Mouse (Mus musculus): ENCODE measurements around the gene Nlgn2. TPM values are rescaled to one million over a fixed set of nuclear protein-coding genes. Genes with fewer than 3 reads are reported as not detected.

Gene Nlgn2
- total and polyA plus RNA-seq, 3 experiments = 0.20 to 1.3 (median 1.1) TPM

Other genes with a start within 250 kb of the Nlgn2 start
Only the 20 nearest of the 42 such genes appear.
- gene Polr2a, start 79.1 kb downstream of the Nlgn2 start, total RNA-seq (2012; rRNA removed) = 44.5 and 45.0 TPM in 2 replicates
- gene Polr2a, start 79.1 kb downstream of the Nlgn2 start, total RNA-seq (2014; rRNA removed) = 10.3 and 14.8 TPM in 2 replicates
- 137 and 162 TPM in 2 replicates for gene Polr2a, start 79.1 kb downstream of the Nlgn2 start, polyA plus RNA-seq (2012; ENCODE audit: insufficient read length, low read depth)
- not detected in 2 replicates for gene Slc35g3, start 75.8 kb downstream of the Nlgn2 start, total RNA-seq (2012; rRNA removed)
- not detected in 2 replicates for gene Slc35g3, start 75.8 kb downstream of the Nlgn2 start, total RNA-seq (2014; rRNA removed)
- gene Slc35g3, start 75.8 kb downstream of the Nlgn2 start, polyA plus RNA-seq (2012; ENCODE audit: insufficient read length, low read depth) = not detected in 2 replicates
- gene Zbtb4, start 71.9 kb downstream of the Nlgn2 start, total RNA-seq (2012; rRNA removed) = 3.4 TPM in 2 replicates
- 0.75 and 0.77 TPM in 2 replicates for gene Zbtb4, start 71.9 kb downstream of the Nlgn2 start, total RNA-seq (2014; rRNA removed)
- gene Zbtb4, start 71.9 kb downstream of the Nlgn2 start, polyA plus RNA-seq (2012; ENCODE audit: insufficient read length, low read depth) = 2.3 and 3.0 TPM in 2 replicates
- 2.1 and 2.2 TPM in 2 replicates for gene Chrnb1, start 41.8 kb downstream of the Nlgn2 start, total RNA-seq (2012; rRNA removed)
- gene Chrnb1, start 41.8 kb downstream of the Nlgn2 start, total RNA-seq (2014; rRNA removed) = 1.9 TPM in 2 replicates
- 5.9 and 6.6 TPM in 2 replicates for gene Chrnb1, start 41.8 kb downstream of the Nlgn2 start, polyA plus RNA-seq (2012; ENCODE audit: insufficient read length, low read depth)
- 0.92 and 0.93 TPM in 2 replicates for gene Fgf11, start 35.9 kb downstream of the Nlgn2 start, total RNA-seq (2012; rRNA removed)
- gene Fgf11, start 35.9 kb downstream of the Nlgn2 start, total RNA-seq (2014; rRNA removed) = 1.6 and 1.8 TPM in 2 replicates
- 3.7 and 3.9 TPM in 2 replicates for gene Fgf11, start 35.9 kb downstream of the Nlgn2 start, polyA plus RNA-seq (2012; ENCODE audit: insufficient read length, low read depth)
- gene Tmem102, start 32.2 kb downstream of the Nlgn2 start, total RNA-seq (2012; rRNA removed) = 0.08 TPM in 2 replicates
- gene Tmem102, start 32.2 kb downstream of the Nlgn2 start, total RNA-seq (2014; rRNA removed) = not detected in 2 replicates
- 0.16 TPM in 1 of 2 replicates, not detected in the other for gene Tmem102, start 32.2 kb downstream of the Nlgn2 start, polyA plus RNA-seq (2012; ENCODE audit: insufficient read length, low read depth)
- gene Gm39566, start 22.5 kb downstream of the Nlgn2 start, total RNA-seq (2012; rRNA removed) = not detected in 2 replicates
- not detected in 2 replicates for gene Gm39566, start 22.5 kb downstream of the Nlgn2 start, total RNA-seq (2014; rRNA removed)
- not detected in 2 replicates for gene Gm39566, start 22.5 kb downstream of the Nlgn2 start, polyA plus RNA-seq (2012; ENCODE audit: insufficient read length, low read depth)
- not detected in 2 replicates for gene Spem2, start 19.3 kb downstream of the Nlgn2 start, total RNA-seq (2012; rRNA removed)
- gene Spem2, start 19.3 kb downstream of the Nlgn2 start, total RNA-seq (2014; rRNA removed) = not detected in 2 replicates
- gene Spem2, start 19.3 kb downstream of the Nlgn2 start, polyA plus RNA-seq (2012; ENCODE audit: insufficient read length, low read depth) = not detected in 2 replicates
- not detected in 2 replicates for gene Spem1, start 15.6 kb downstream of the Nlgn2 start, total RNA-seq (2012; rRNA removed)
- not detected in 2 replicates for gene Spem1, start 15.6 kb downstream of the Nlgn2 start, total RNA-seq (2014; rRNA removed)
- gene Spem1, start 15.6 kb downstream of the Nlgn2 start, polyA plus RNA-seq (2012; ENCODE audit: insufficient read length, low read depth) = not detected in 2 replicates
- 203 and 206 TPM in 2 replicates for gene Tmem256, start 730 bp upstream of the Nlgn2 start, total RNA-seq (2012; rRNA removed)
- 262 and 327 TPM in 2 replicates for gene Tmem256, start 730 bp upstream of the Nlgn2 start, total RNA-seq (2014; rRNA removed)
- gene Tmem256, start 730 bp upstream of the Nlgn2 start, polyA plus RNA-seq (2012; ENCODE audit: insufficient read length, low read depth) = 185 and 218 TPM in 2 replicates
- gene Plscr3, start 8.6 kb upstream of the Nlgn2 start, total RNA-seq (2012; rRNA removed) = 2.4 and 2.9 TPM in 2 replicates
- gene Plscr3, start 8.6 kb upstream of the Nlgn2 start, total RNA-seq (2014; rRNA removed) = 2.0 and 2.5 TPM in 2 replicates
- gene Plscr3, start 8.6 kb upstream of the Nlgn2 start, polyA plus RNA-seq (2012; ENCODE audit: insufficient read length, low read depth) = 12.5 and 15.3 TPM in 2 replicates
- 0.13 TPM in 1 of 2 replicates, not detected in the other for gene Tnk1, start 20.9 kb upstream of the Nlgn2 start, total RNA-seq (2012; rRNA removed)
- not detected in 2 replicates for gene Tnk1, start 20.9 kb upstream of the Nlgn2 start, total RNA-seq (2014; rRNA removed)
- gene Tnk1, start 20.9 kb upstream of the Nlgn2 start, polyA plus RNA-seq (2012; ENCODE audit: insufficient read length, low read depth) = 0.22 and 0.30 TPM in 2 replicates
- not detected in 2 replicates for gene Tmem95, start 40.2 kb upstream of the Nlgn2 start, total RNA-seq (2012; rRNA removed)
- not detected in 2 replicates for gene Tmem95, start 40.2 kb upstream of the Nlgn2 start, total RNA-seq (2014; rRNA removed)
- not detected in 2 replicates for gene Tmem95, start 40.2 kb upstream of the Nlgn2 start, polyA plus RNA-seq (2012; ENCODE audit: insufficient read length, low read depth)
- gene Kctd11, start 43.6 kb upstream of the Nlgn2 start, total RNA-seq (2012; rRNA removed) = 3.3 and 3.9 TPM in 2 replicates
- gene Kctd11, start 43.6 kb upstream of the Nlgn2 start, total RNA-seq (2014; rRNA removed) = 1.3 and 1.8 TPM in 2 replicates
- 1.5 and 2.1 TPM in 2 replicates for gene Kctd11, start 43.6 kb upstream of the Nlgn2 start, polyA plus RNA-seq (2012; ENCODE audit: insufficient read length, low read depth)
- gene Acap1, start 57.8 kb upstream of the Nlgn2 start, total RNA-seq (2012; rRNA removed) = 38.9 and 39.6 TPM in 2 replicates
- 58.2 and 66.2 TPM in 2 replicates for gene Acap1, start 57.8 kb upstream of the Nlgn2 start, total RNA-seq (2014; rRNA removed)
- gene Acap1, start 57.8 kb upstream of the Nlgn2 start, polyA plus RNA-seq (2012; ENCODE audit: insufficient read length, low read depth) = 66.7 and 70.9 TPM in 2 replicates
- 0.34 and 0.59 TPM in 2 replicates for gene 2810408A11Rik, start 63.2 kb upstream of the Nlgn2 start, total RNA-seq (2012; rRNA removed)
- 0.35 and 0.86 TPM in 2 replicates for gene 2810408A11Rik, start 63.2 kb upstream of the Nlgn2 start, total RNA-seq (2014; rRNA removed)
- gene 2810408A11Rik, start 63.2 kb upstream of the Nlgn2 start, polyA plus RNA-seq (2012; ENCODE audit: insufficient read length, low read depth) = 0.33 and 0.41 TPM in 2 replicates
- gene Neurl4, start 63.3 kb upstream of the Nlgn2 start, total RNA-seq (2012; rRNA removed) = 51.0 and 56.1 TPM in 2 replicates
- gene Neurl4, start 63.3 kb upstream of the Nlgn2 start, total RNA-seq (2014; rRNA removed) = 21.4 and 22.9 TPM in 2 replicates
- 40.1 and 46.2 TPM in 2 replicates for gene Neurl4, start 63.3 kb upstream of the Nlgn2 start, polyA plus RNA-seq (2012; ENCODE audit: insufficient read length, low read depth)
- 29.4 and 35.9 TPM in 2 replicates for gene Gps2, start 76.1 kb upstream of the Nlgn2 start, total RNA-seq (2012; rRNA removed)
- gene Gps2, start 76.1 kb upstream of the Nlgn2 start, total RNA-seq (2014; rRNA removed) = 25.0 and 27.4 TPM in 2 replicates
- gene Gps2, start 76.1 kb upstream of the Nlgn2 start, polyA plus RNA-seq (2012; ENCODE audit: insufficient read length, low read depth) = 69.2 and 73.6 TPM in 2 replicates
- gene Eif5a, start 84.2 kb upstream of the Nlgn2 start, total RNA-seq (2012; rRNA removed) = 1,419 and 1,651 TPM in 2 replicates
- gene Eif5a, start 84.2 kb upstream of the Nlgn2 start, total RNA-seq (2014; rRNA removed) = 2,535 and 2,729 TPM in 2 replicates
- gene Eif5a, start 84.2 kb upstream of the Nlgn2 start, polyA plus RNA-seq (2012; ENCODE audit: insufficient read length, low read depth) = 3,314 and 3,421 TPM in 2 replicates
- 0.25 TPM in 1 of 2 replicates, not detected in the other for gene Ybx2, start 98.0 kb upstream of the Nlgn2 start, total RNA-seq (2012; rRNA removed)
- gene Ybx2, start 98.0 kb upstream of the Nlgn2 start, total RNA-seq (2014; rRNA removed) = not detected in 2 replicates
- 0.39 TPM in 1 of 2 replicates, not detected in the other for gene Ybx2, start 98.0 kb upstream of the Nlgn2 start, polyA plus RNA-seq (2012; ENCODE audit: insufficient read length, low read depth)